Mouse (Mus musculus) forebrain, embryonic 13.5 days (tissue): ENCODE measurements around the gene Olfr1380. TPM values are rescaled to one million over a fixed set of nuclear protein-coding genes. Genes with fewer than 3 reads are reported as not detected.
"Not testable (repeated sequence)": the region's sequence is repeated elsewhere in the genome, so short reads cannot be mapped to it uniquely, and the experiment has no call there.

Experiments used
- ATAC-seq: fragments of 200-750 bp; cut with Nextera tagmentation; 2 replicates; pipeline ENCODE4 v1.8.0; 2017
- H3K27ac ChIP-seq: fragments of 300-500 bp; sonication (generic); 2 replicates; pipeline ENCODE4 v1.5.1; 2015; ENCODE audit warnings: inconsistent platforms, mild to moderate bottlenecking, moderate library complexity
- H3K27me3 ChIP-seq: fragments of 300-500 bp; sonication (generic); 2 replicates; pipeline ENCODE4 v1.6.1; 2015; ENCODE audit warnings: mild to moderate bottlenecking, inconsistent platforms
- H3K36me3 ChIP-seq: fragments of 300-500 bp; sonication (generic); 2 replicates; pipeline ENCODE4 v1.6.1; 2015; ENCODE audit warnings: mild to moderate bottlenecking, inconsistent platforms; ENCODE audit not compliant: poor library complexity, severe bottlenecking
- H3K4me1 ChIP-seq: fragments of 300-500 bp; sonication (generic); 2 replicates; pipeline ENCODE4 v1.6.1; 2015; ENCODE audit warnings: inconsistent platforms
- H3K4me2 ChIP-seq: fragments of 300-500 bp; sonication (generic); 2 replicates; pipeline ENCODE4 v1.6.1; 2015; ENCODE audit warnings: inconsistent platforms, mild to moderate bottlenecking, moderate library complexity
- H3K4me3 ChIP-seq: fragments of 300-500 bp; sonication (generic); 2 replicates; pipeline ENCODE4 v1.5.1; 2015; ENCODE audit warnings: mild to moderate bottlenecking, inconsistent platforms
- H3K9ac ChIP-seq: fragments of 300-500 bp; sonication (generic); 2 replicates; pipeline ENCODE4 v1.6.1; 2015; ENCODE audit warnings: mild to moderate bottlenecking, inconsistent platforms
- H3K9me3 ChIP-seq: fragments of 300-500 bp; sonication (generic); replicated peaks from 2 replicates; pipeline ENCODE4 v1.6.1; 2016; ENCODE audit warnings: inconsistent platforms
- WGBS: fragments of 180-500 bp; shearing (Covaris S2); methylation state at CpG from one replicate; pipeline ENCODE4 v1.1.7; 2015; 5-methylcytosine and 5-hydroxymethylcytosine counted together
- polyA plus RNA-seq: library from polyadenylated mRNA; unstranded; fragments of >200 nt; fragmentation: Nextera tagmentation; extraction: Ambion mirVana; gene quantifications from 2 replicates; pipeline ENCODE4 v1.2.1, GENCODE M21; 2015

Gene Olfr1380
- polyA plus RNA-seq, 1 experiment from 2014 or later: not detected

- ATAC-seq: peak; percentile 82
- H3K27me3 ChIP-seq: peaks cover 59% of the 10 kb centered on the region
- peak within 1 kb of the TSS; percentile 43 for H3K4me3 ChIP-seq
- H3K4me2 ChIP-seq: peak within 1 kb of the TSS; percentile 64
- not testable (repeated sequence) for H3K27ac ChIP-seq, H3K9me3 ChIP-seq, H3K36me3 ChIP-seq
- 5% methylated on average over 49 of the region's 61 CpGs for WGBS
- 0 out of 2 replicates have a peak within 1 kb of the TSS, but pooled peaks have one; percentile 34 for H3K9ac ChIP-seq
- peaks cover 10% of the 10 kb centered on the region; the same call in 1 of the 2 replicates for H3K4me1 ChIP-seq
Observed at GRCm38 (mm10) chr11:49608938-49609867, 52.5 kb downstream of the Olfr1380 start, which contains the start of gene Flt4. Gene Flt4 (plus strand): TSS chr11:49609263.

DNA sequence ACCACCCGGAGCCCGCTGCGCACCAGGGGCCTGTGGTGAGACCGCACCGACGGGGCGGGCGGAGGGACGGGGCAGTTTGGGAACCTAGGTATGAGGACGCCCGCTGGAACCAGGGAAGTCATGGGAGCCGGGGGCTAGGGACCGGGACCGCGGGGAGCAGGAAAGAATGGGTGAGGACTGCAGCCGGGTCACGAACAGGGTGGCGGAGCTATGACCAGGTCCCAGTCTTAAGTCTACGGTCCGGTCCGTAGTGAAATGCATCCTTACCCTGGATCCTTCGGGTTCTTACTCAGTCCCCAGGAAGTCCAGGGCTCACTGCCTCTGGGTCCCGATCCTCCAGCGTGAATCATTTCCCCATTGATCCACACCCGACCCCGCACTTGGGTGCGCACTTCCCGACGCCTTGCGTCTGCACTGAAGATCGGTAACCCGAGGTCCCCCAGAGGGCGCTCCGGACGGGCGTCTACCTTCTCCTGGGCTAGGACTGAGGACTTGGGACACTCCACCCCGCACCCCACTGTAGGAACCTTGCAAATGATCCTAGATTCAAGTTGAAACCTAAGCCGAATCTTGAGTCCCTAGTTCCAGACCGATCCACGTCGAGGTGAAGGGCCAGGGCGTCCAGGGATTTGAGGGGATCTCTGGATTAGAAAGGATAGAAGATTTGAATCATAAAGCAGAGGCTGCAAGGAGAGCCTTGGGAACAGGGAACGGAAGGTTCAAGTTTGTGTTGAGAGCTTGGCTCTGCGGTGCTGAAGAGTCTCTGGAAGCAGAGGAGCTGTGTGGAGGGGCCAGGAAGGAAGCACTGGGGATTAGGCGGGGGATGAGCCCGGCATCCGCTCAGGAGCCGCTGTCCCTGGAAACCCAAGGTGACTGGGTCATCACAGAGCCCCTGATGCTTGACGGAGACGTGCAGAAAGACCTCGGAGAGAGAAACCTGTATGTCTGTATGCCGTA is 53.5 kb downstream of the Olfr1380 start:
- 1% methylated on average over 48 of the region's 52 CpGs for WGBS
- ATAC-seq: 0 out of 2 replicates have a peak, but pooled peaks have one; percentile 20
- H3K4me3 ChIP-seq: peak overlapping the region; percentile 43
- H3K4me2 ChIP-seq: peak overlapping the region; percentile 64
- H3K9ac ChIP-seq: 0 out of 2 replicates have a peak overlapping the region, but pooled peaks have one; percentile 34
- H3K36me3 ChIP-seq, H3K27ac ChIP-seq, H3K9me3 ChIP-seq: not testable (repeated sequence)
- peaks cover 68% of the 10 kb centered on the region for H3K27me3 ChIP-seq
- peaks cover 10% of the 10 kb centered on the region; the same call in 1 of the 2 replicates for H3K4me1 ChIP-seq

DNA sequence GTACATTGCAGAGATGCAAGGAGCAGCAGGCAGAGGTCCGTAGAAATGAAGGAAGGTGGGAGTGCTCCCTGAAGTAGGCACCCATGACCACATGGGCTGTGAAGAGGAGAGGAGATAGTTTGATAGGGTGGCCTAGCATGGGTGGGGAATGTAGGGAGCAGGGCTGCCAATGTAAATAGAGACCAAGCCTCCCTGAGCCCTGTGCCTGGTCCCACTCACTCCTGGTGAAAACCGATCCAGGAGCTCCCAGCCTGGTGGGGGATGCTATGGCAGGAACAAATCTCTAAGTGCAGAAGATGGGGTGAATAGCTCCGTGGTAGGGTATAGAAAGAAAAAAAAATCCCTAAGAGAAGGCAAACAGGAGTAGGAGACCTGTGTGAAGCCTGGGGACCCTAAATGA is 54.7 kb downstream of the Olfr1380 start:
- H3K36me3 ChIP-seq, H3K9ac ChIP-seq, H3K4me3 ChIP-seq, H3K4me2 ChIP-seq, H3K9me3 ChIP-seq, ATAC-seq, H3K27ac ChIP-seq: not testable (repeated sequence)
- Histone ChIP-seq H3K27me3 (peaks cover 73% of the 10 kb centered on the region), H3K4me1 (peaks cover 10% of the 10 kb centered on the region; the same call in 1 of the 2 replicates)
- WGBS: 10% methylated on average over 3 of the region's 3 CpGs

DNA sequence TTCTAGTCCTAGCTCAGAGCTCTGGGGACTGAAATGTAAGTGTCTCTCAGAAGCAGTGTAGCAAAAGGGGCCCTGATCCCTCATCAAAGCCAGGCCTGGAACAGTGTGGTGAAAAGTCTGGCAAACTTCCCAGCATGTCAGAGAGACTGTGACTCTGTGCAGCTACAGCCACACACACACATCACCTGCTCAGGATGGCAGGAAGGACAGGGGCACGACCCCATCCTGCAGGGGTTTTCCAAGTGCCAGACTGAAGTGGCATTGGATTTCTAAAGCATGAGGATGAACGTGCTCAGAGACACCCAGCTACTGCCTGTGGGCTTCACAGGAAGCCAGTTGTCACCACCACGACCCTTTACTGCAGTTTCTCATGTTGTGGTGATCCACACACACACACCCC is 55.5 kb downstream of the Olfr1380 start:
- no peak overlapping the region for H3K9ac ChIP-seq
- no peak overlapping the region for H3K27ac ChIP-seq
- WGBS: 51% methylated on average over 3 of the region's 3 CpGs
- no peak overlapping the region for H3K4me3 ChIP-seq
- H3K27me3 ChIP-seq: peaks cover 75% of the 10 kb centered on the region
- no peaks in the 10 kb centered on the region for H3K9me3 ChIP-seq
- no peak overlapping the region for H3K4me2 ChIP-seq
- peaks cover 10% of the 10 kb centered on the region; the same call in 1 of the 2 replicates for H3K4me1 ChIP-seq
- ATAC-seq: no peak
- H3K36me3 ChIP-seq: no peaks in the 10 kb centered on the region

DNA sequence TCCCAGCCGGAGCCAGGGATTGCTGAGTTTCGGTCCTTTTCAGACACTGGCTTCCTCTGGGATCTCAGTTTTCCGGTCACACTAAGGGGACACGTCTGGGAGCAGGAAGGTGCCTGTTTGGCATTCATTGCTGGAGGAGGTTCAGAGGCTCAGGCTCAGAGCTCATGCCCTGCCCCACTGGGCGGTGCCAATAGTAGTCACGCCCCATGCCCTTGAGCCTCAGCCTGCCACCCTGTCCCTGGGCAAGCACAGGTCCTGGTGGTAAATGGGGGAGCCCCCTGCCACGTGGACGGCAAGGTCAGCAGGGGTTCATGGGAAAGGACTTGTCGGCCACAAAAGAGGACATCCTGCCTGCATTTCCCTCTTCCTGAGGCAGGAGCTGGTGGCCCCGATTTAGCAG is 56.7 kb downstream of the Olfr1380 start:
- Histone ChIP-seq H3K27me3 (peaks cover 67% of the 10 kb centered on the region), H3K4me2 (no peak overlapping the region), H3K36me3 (no peaks in the 10 kb centered on the region), H3K4me3 (no peak overlapping the region), H3K9me3 (no peaks in the 10 kb centered on the region), H3K27ac (no peak overlapping the region), H3K9ac (no peak overlapping the region), H3K4me1 (peaks cover 10% of the 10 kb centered on the region; the same call in 1 of the 2 replicates)
- ATAC-seq: no peak
- 16% methylated on average over 10 of the region's 10 CpGs for WGBS

Other genes with a start within 250 kb of the Olfr1380 start
- not detected in 2 replicates for gene Olfr1391, start 234.1 kb upstream of the Olfr1380 start, polyA plus RNA-seq
- not detected in 2 replicates for gene Olfr1390, start 221.7 kb upstream of the Olfr1380 start, polyA plus RNA-seq
- gene Olfr1389, start 133.8 kb upstream of the Olfr1380 start, polyA plus RNA-seq: not detected in 2 replicates
- 0.05 and 0.10 TPM in 2 replicates for gene Olfr1388, start 120.3 kb upstream of the Olfr1380 start, polyA plus RNA-seq
- not detected in 2 replicates for gene Olfr1387, start 101.5 kb upstream of the Olfr1380 start, polyA plus RNA-seq
- gene Olfr1386, start 91.8 kb upstream of the Olfr1380 start, polyA plus RNA-seq: not detected in 2 replicates
- not detected in 2 replicates for gene Olfr1385, start 67.8 kb upstream of the Olfr1380 start, polyA plus RNA-seq
- gene Olfr1384, start 50.2 kb upstream of the Olfr1380 start, polyA plus RNA-seq: not detected in 2 replicates
- not detected in 2 replicates for gene Olfr1383, start 37.2 kb upstream of the Olfr1380 start, polyA plus RNA-seq
- not detected in 2 replicates for gene Olfr1382, start 28.6 kb upstream of the Olfr1380 start, polyA plus RNA-seq
- not detected in 2 replicates for gene Olfr1381, start 13.4 kb upstream of the Olfr1380 start, polyA plus RNA-seq
- gene Flt4, start 52.4 kb downstream of the Olfr1380 start, polyA plus RNA-seq: 1.5 TPM in 2 replicates
- not detected in 2 replicates for gene Scgb3a1, start 106.7 kb downstream of the Olfr1380 start, polyA plus RNA-seq
- gene Cnot6, start 155.8 kb downstream of the Olfr1380 start, polyA plus RNA-seq: 71.4 and 76.3 TPM in 2 replicates
- gene Gfpt2, start 237.3 kb downstream of the Olfr1380 start, polyA plus RNA-seq: 6.9 and 7.0 TPM in 2 replicates